Mouse (Mus musculus) ovary, adult 18-20 months (tissue): ENCODE data around the gene Cdh18.
"Not testable (repeated sequence)": the region's sequence is repeated elsewhere in the genome, so short reads cannot be mapped to it uniquely, and the experiment has no call there.

Experiments used
- DNase-seq: peaks from one replicate; pipeline ENCODE4 v3.0.0; 2022; ENCODE audit warnings: low spot score, mixed read lengths

The Cdh18 gene

GRCm38 (mm10) chr15:22947234-22947633, 398.4 kb downstream of the Cdh18 start:
- no peak for DNase-seq

GRCm38 (mm10) chr15:22969424-22969823, 420.6 kb downstream of the Cdh18 start:
- DNase-seq, result no peak

- DNase-seq, result no peak
These were observed 431.3 kb downstream of the Cdh18 start for GRCm38 (mm10) chr15:22980136-22980535.

DNA sequence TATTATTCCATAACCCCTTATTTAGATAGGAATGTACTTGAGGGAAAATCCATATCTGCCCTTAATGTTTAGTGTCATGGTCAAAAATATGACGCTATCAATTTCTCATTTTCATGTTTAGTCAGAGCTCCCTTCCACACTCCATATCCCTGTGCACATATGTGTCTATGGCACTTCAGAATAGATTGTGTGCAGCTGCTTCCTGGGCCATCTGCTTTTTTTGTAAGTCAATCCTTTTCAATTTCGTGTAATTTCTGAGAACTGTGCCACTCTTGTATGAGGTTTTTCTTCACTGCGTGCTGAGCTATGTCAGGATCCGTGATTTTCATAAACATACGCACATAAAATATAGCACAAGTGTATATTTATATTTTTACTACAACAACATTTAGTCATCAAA, 435.8 kb downstream of the Cdh18 start:
- no peak for DNase-seq

DNA sequence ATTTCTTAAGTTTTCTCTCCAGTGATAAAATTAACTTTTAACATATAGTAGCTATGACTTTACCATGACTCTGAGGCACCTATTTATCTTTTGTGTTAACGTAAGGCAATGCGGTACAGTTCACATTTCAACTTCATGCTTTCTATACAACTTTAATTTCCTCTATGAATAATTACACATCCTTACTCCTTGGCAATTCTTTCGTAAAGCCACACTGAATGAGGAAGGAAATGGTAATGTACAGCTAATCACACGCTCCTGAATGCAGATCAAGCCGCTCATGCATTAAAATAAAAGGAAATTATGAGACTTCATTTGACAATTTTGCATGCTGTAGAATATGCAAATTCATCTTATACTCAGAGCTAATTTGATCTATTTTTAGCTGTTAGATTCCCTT, 467.9 kb downstream of the Cdh18 start:
- no peak for DNase-seq

- no peak for DNase-seq
These were observed 472.3 kb downstream of the Cdh18 start for GRCm38 (mm10) chr15:23021151-23021550.

DNA sequence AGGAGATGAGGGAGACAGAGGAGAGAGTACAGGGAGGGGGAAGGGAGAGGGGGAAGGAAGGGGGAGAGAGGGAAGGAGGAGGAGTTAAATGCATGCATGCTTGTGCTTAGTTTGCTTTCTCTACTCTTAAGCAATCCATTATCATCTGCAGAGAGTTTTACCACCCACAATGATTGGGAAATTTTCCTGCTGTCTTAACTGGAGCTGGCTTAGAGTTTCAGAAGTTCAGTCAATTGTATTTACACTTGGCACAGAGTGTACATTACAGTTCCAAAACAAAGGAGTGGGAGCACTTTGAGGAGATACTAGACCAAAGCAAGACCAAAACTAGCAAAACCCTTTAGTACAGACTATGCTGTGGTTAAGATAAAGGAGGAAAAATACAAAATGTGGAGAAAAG, 473.8 kb downstream of the Cdh18 start:
- no peak for DNase-seq

GRCm38 (mm10) chr15:23035551-23036207, 486.9 kb downstream of the Cdh18 start:
- no peak for DNase-seq

GRCm38 (mm10) chr15:23036208-23037065, 487.6 kb downstream of the Cdh18 start:
- peak; percentile 18 for DNase-seq

- DNase-seq, result no peak
These were observed 488.7 kb downstream of the Cdh18 start for GRCm38 (mm10) chr15:23037561-23037960.

DNA sequence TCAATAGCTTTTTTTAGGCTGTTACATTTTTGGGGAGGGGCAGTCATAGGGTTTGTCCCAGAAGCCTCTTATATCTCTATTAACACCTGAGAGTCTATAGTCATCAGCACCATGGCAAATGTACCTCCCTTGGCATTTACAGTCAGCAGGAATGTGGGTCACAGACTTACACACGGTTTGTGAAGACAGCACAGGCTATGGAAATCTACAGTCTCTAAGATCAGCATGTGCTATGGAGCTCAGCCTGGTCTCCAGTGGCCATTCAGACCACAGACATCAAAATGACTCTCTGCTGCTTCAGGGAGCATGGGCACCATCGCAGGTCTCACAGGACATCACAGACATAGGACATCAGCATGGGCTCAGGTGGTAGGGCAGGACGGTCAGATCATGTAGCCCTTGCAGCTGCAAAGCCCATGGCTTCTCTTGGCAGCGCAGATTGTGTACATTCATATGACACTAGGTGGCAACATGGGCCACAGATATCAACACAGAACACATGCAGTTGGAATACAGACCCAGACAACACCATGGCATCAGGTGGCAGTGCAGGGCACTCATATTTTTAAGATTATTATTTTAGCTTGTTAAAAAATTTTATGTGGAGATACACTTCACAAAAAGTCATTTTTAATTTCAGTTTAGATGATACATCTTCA, 497.4 kb downstream of the Cdh18 start:
- no peak for DNase-seq

- no peak for DNase-seq
These were observed 503.2 kb downstream of the Cdh18 start for GRCm38 (mm10) chr15:23052006-23052405.

DNA sequence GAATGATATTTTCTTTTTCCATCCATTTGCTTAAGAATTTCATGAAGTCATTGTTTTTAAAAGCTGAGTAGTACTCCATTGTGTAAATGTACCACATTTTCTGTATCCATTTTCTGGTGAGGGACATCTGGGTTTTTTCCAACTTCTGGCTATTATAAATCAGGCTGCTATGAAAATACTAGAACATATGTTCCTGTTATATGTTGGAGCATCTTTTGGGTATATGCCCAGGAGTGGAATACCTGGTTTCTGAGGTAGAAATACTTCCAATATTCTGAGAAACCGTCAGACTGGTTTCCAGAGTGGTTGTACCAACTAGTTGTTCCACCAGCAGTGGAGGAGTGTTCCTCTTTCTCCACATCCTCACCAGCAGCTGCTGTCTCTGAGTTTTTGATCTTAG, 536.5 kb downstream of the Cdh18 start:
- not testable (repeated sequence) for DNase-seq

DNA sequence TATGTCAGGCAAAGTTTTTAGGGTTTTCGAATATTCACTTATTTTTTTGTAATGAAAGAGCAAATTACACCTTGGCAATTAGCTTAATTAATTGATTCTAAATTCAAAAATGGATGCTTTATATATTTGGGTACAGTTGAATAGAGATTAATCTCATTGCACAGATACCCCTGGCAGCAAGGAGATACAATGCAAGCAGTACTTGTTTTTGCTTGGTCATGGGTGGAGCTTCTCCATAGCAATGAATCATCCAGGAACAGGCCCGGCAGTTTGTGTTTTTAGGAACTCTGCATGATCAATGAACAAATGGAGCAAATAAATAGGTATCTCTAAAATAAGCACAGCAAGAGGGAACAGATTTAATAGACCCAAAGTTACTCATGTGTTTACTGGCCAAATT, 538.7 kb downstream of the Cdh18 start:
- DNase-seq, result no peak

DNA sequence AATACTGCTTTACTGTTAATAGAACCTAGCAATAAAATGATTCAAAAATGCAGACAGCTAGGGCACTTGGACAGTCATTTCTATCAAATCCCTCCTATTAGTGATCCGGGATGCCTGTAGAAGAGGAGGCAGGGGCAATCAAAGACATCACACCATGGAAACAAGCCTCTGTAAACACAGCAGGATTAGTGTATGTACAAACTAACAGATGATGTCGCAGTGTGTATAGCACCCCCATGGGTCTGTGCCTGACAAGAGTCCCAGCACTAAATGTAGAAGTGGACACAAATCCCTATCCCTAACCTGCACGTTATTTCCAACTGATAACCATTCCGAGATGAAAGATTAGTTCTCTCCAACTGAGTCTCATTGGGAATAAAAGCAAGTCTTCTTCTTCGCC, 547.8 kb downstream of the Cdh18 start:
- DNase-seq, result no peak

DNA sequence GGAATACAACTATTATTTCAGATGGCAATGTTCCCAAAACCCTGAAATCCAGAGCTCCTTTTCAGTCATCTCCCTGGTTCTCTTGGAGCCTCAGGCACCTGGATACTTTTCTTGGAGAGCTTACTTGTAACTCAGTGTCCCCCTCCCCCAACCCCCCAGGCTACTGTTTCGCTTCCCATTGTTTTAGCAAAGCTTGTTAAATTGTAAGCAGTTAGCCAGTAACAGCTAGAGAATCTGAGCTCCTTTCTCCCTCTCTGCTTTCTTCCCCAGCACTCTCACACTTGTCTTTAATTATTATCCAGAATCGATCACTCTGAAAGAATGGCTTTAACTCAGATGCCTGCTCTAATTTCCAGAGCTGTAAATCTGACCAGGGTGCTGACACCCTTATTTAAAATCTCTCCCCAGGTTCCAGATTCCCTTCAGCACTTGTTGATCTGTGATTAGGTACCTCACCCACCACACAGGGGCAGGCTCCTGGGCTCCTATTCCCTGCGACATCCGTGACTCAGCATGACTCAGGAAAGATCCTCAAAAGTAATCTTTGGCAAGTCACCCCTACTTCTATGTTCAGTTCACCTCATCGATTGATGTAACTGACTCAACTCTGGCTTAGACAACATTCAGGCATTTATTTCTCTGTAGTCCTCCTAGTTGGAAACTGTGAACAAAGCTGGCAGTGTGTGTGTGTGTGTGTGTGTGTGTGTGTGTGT, 556.0 kb downstream of the Cdh18 start:
- DNase-seq, result no peak

DNA sequence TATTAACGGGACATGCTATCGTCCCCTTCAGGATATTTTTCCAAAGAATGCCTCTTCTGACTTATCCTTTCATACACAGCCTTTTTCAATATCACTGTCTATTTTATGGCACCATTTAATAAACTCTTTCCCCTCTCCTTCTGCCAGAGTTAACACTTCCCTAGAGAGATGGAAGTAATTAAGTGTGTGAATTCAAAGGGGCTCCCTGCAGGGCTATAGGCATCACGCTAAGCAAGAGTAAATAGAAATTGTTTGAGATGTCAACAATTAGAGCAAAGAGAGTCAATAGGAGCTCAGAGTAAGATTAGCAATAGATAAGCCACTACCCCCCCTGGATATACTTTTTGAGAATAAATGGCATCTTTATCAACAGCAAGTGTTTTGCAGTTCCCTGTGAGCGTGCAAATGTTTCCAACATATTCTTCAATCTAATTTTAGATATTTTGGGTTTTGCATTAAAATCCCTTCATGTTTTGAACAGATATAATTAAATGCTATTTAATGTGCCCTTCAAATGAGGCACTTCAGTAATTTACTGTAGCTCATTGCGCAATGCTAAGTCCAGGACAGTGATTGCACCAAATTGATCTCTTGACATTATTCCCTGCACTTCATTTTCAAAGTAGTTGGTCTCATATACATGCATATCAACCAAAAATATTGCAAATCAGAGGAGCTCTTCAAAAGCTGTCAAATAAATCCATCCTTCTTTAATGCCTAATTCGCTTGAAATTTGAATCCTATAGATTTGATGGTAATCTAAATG, 586.3 kb downstream of the Cdh18 start:
- no peak for DNase-seq

- DNase-seq, result no peak
These were observed 588.1 kb downstream of the Cdh18 start for GRCm38 (mm10) chr15:23136971-23137370.

DNA sequence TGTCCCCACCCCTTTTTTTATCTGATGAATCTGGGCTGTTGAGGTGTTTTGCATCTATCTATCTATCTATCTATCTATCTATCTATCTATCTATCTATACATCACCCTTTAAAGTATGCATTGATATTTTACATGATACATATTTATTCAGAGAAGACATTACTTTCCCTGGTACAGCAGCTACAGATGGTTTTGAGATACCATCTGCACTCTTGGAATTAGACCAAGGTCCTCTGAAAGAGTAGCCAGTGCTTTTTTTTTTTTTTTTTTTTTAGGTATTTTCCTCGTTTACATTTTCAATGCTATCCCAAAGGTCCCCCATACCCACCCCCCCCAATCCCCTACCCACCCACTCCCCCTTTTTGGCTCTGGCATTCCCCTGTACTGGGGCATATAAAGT, 594.1 kb downstream of the Cdh18 start:
- DNase-seq, result not testable (repeated sequence)

- DNase-seq, result no peak
These were observed 607.1 kb downstream of the Cdh18 start for GRCm38 (mm10) chr15:23155883-23156282.

- no peak for DNase-seq
These were observed 616.0 kb downstream of the Cdh18 start for GRCm38 (mm10) chr15:23164869-23165268.

GRCm38 (mm10) chr15:23174623-23175022, 625.8 kb downstream of the Cdh18 start:
- no peak for DNase-seq
